13 mouse cellular contexts compared by ENCODE assay signal in genomic region chr4:103303851-103304250, GRCm38 (mm10).
DNase-seq lines count a peak whose midpoint lies in the region; ATAC-seq lines count a peak whose summit lies in the region.
"Had no signal": no experiment of that assay in that cellular context is flagged by ENCODE, and none has a peak within 500 bp of the region (broad histone marks: within the 10 kb centered on the region; RNA-seq: fewer than 3 reads in every experiment).

No protein-coding gene starts in this region.

- no peak for DNase-seq in cerebellum, postnatal 4 days (ENCODE audit: low spot score in 2 of 2)
- DNase-seq in brain, adult 2 months (ENCODE audit: low read depth, low spot score) = peak; percentile 90
- DNase-seq in cerebellum, adult 8-10 months = peak; percentile 69
- DNase-seq in cerebellum, postnatal 25 days = peak; percentile 76 to 84
- no peak for DNase-seq in adrenal gland, adult (ENCODE audit: inconsistent age in 2 of 2, low spot score in 1 of 2)
- DNase-seq in right cerebral cortex, postnatal 14 days = no peak
- DNase-seq: adrenal gland, postnatal 10 days; kidney, adult 18-20 months; kidney, postnatal 25 days; lung, postnatal 36 days; thymus, postnatal 14 days had no signal

- peak; percentile 92 for ATAC-seq in cerebellum, adult (ENCODE audit: insufficient number of reproducible peaks, low FRiP score, low TSS enrichment)
- ATAC-seq: forebrain, embryonic 16.5 days had no signal

Comparison
In these comparisons a context has a peak if more than half of its experiments do, and no peak if none do; other contexts are left out.
1. DNase-seq: peak in brain, adult 2 months (single experiment), cerebellum, adult 8-10 months (single experiment) and cerebellum, postnatal 25 days (2 of 2); none in cerebellum, postnatal 4 days (0 of 2), adrenal gland, adult (0 of 2) and right cerebral cortex, postnatal 14 days (single experiment).